Mouse (Mus musculus) lung, embryonic 15.5 days (tissue): ENCODE results near the gene Cd36. TPM values are rescaled to one million over a fixed set of nuclear protein-coding genes. Genes with fewer than 3 reads are reported as not detected.

Experiments
- ATAC-seq: fragments of 200-750 bp; cut with Nextera tagmentation; 2 replicates; pipeline ENCODE4 v1.8.0; 2017; ENCODE audit warnings: moderate number of reproducible peaks, borderline replicate concordance; ENCODE audit not compliant: low FRiP score, low TSS enrichment; ENCODE audit errors: extremely low read depth
- H3K27ac ChIP-seq: fragments of 300-500 bp; sonication (generic); 2 replicates; pipeline ENCODE4 v1.5.1; 2015; ENCODE audit warnings: moderate library complexity, mild to moderate bottlenecking, inconsistent platforms
- H3K27me3 ChIP-seq: fragments of 300-500 bp; sonication (generic); 2 replicates; pipeline ENCODE4 v1.6.1; 2015; ENCODE audit warnings: inconsistent platforms
- H3K36me3 ChIP-seq: fragments of 300-500 bp; sonication (generic); 2 replicates; pipeline ENCODE4 v1.6.1; 2015; ENCODE audit warnings: inconsistent platforms
- H3K4me1 ChIP-seq: fragments of 300-500 bp; sonication (generic); 2 replicates; pipeline ENCODE4 v1.6.1; 2015; ENCODE audit warnings: inconsistent platforms
- H3K4me2 ChIP-seq: fragments of 300-500 bp; sonication (generic); 2 replicates; pipeline ENCODE4 v1.6.1; 2015; ENCODE audit warnings: inconsistent platforms, mild to moderate bottlenecking, moderate library complexity
- H3K4me3 ChIP-seq: fragments of 300-500 bp; sonication (generic); 2 replicates; pipeline ENCODE4 v1.5.1; 2015; ENCODE audit warnings: mild to moderate bottlenecking, inconsistent platforms
- H3K9ac ChIP-seq: fragments of 300-500 bp; sonication (generic); 2 replicates; pipeline ENCODE4 v1.6.1; 2015; ENCODE audit warnings: inconsistent platforms
- H3K9me3 ChIP-seq: fragments of 300-500 bp; sonication (generic); 2 replicates; pipeline ENCODE4 v1.6.1; 2016; ENCODE audit warnings: inconsistent platforms
- WGBS: fragments of 180-500 bp; shearing (Covaris S2); methylation state at CpG from one replicate; pipeline ENCODE4 v1.1.7; 2015; 5-methylcytosine and 5-hydroxymethylcytosine counted together
- polyA plus RNA-seq: library from polyadenylated mRNA; unstranded; fragments of >200 nt; fragmentation: Nextera tagmentation; extraction: Ambion mirVana; gene quantifications from 2 replicates; pipeline ENCODE4 v1.2.1, GENCODE M21; 2015

Gene Cd36
- polyA plus RNA-seq, 1 experiment from 2014 or later, result 23.0 TPM

GRCm38 (mm10) chr5:17766006-17766677 is 122.5 kb downstream of the Cd36 start:
- Histone ChIP-seq H3K27me3 (no peaks in the 10 kb centered on the region), H3K9me3 (no peaks in the 10 kb centered on the region), H3K4me1 (no peaks in the 10 kb centered on the region), H3K4me3 (no peak overlapping the region), H3K36me3 (no peaks in the 10 kb centered on the region), H3K9ac (no peak overlapping the region), H3K27ac (no peak overlapping the region), H3K4me2 (no peak overlapping the region)
- 52% methylated on average over 4 of the region's 4 CpGs for WGBS
- no peak for ATAC-seq

- Histone ChIP-seq H3K27ac (no peak overlapping the region), H3K27me3 (no peaks in the 10 kb centered on the region), H3K9ac (no peak overlapping the region), H3K4me1 (no peaks in the 10 kb centered on the region), H3K36me3 (no peaks in the 10 kb centered on the region), H3K4me2 (no peak overlapping the region), H3K4me3 (no peak overlapping the region), H3K9me3 (no peaks in the 10 kb centered on the region)
- 76% methylated on average over 7 of the region's 7 CpGs for WGBS
- no peak for ATAC-seq
These were observed 135.1 kb downstream of the Cd36 start for GRCm38 (mm10) chr5:17753471-17754005.

GRCm38 (mm10) chr5:17748293-17748692 is 140.3 kb downstream of the Cd36 start:
- Histone ChIP-seq H3K9me3 (no peaks in the 10 kb centered on the region), H3K27me3 (no peaks in the 10 kb centered on the region), H3K36me3 (no peaks in the 10 kb centered on the region), H3K27ac (no peak overlapping the region), H3K4me3 (no peak overlapping the region), H3K9ac (no peak overlapping the region), H3K4me1 (0 out of 2 replicates have a peak, but pooled peaks cover 3% of the 10 kb centered on the region), H3K4me2 (no peak overlapping the region)
- 69% methylated on average over 3 of the region's 3 CpGs for WGBS
- ATAC-seq, result no peak

GRCm38 (mm10) chr5:17747143-17747542 is 141.5 kb downstream of the Cd36 start:
- no peak overlapping the region for H3K27ac ChIP-seq
- WGBS, result 17% methylated on average over 5 of the region's 5 CpGs
- H3K4me1 ChIP-seq, result 0 out of 2 replicates have a peak, but pooled peaks cover 3% of the 10 kb centered on the region
- H3K27me3 ChIP-seq, result no peaks in the 10 kb centered on the region
- no peak for ATAC-seq
- no peaks in the 10 kb centered on the region for H3K36me3 ChIP-seq
- no peak overlapping the region for H3K9ac ChIP-seq
- H3K4me3 ChIP-seq, result no peak overlapping the region
- H3K9me3 ChIP-seq, result no peaks in the 10 kb centered on the region
- H3K4me2 ChIP-seq, result no peak overlapping the region

- 0 out of 2 replicates have a peak, but pooled peaks cover 3% of the 10 kb centered on the region for H3K4me1 ChIP-seq
- no peak overlapping the region for H3K4me3 ChIP-seq
- H3K27ac ChIP-seq, result no peak overlapping the region
- no peak overlapping the region for H3K4me2 ChIP-seq
- H3K27me3 ChIP-seq, result no peaks in the 10 kb centered on the region
- H3K9me3 ChIP-seq, result no peaks in the 10 kb centered on the region
- no peaks in the 10 kb centered on the region for H3K36me3 ChIP-seq
- H3K9ac ChIP-seq, result no peak overlapping the region
- no peak for ATAC-seq
These were observed 142.1 kb downstream of the Cd36 start for GRCm38 (mm10) chr5:17746520-17746919.

GRCm38 (mm10) chr5:17739805-17740204 is 148.8 kb downstream of the Cd36 start:
- no peak overlapping the region for H3K9ac ChIP-seq
- H3K4me2 ChIP-seq, result no peak overlapping the region
- no peak overlapping the region for H3K27ac ChIP-seq
- H3K4me1 ChIP-seq, result no peaks in the 10 kb centered on the region
- H3K36me3 ChIP-seq, result no peaks in the 10 kb centered on the region
- H3K27me3 ChIP-seq, result no peaks in the 10 kb centered on the region
- ATAC-seq, result no peak
- no peaks in the 10 kb centered on the region for H3K9me3 ChIP-seq
- WGBS, result 22% methylated on average over 3 of the region's 3 CpGs
- no peak overlapping the region for H3K4me3 ChIP-seq

Other genes with a start within 250 kb of the Cd36 start
- gene Gnat3, start 73.7 kb upstream of the Cd36 start, polyA plus RNA-seq, result 0.17 TPM in 1 of 2 replicates, not detected in the other